Mouse (Mus musculus): ENCODE measurements around the gene Gm29666. TPM values are rescaled to one million over a fixed set of nuclear protein-coding genes. Genes with fewer than 3 reads are reported as not detected.

The Gm29666 gene
- under 1 TPM; 0.20 to 0.55 (median 0.35) TPM for total RNA-seq (2022)

GRCm38 (mm10) chr15:84919938-84920337 is at the start of gene Gm29666:
TSS of gene Gm29666 (minus strand) at chr15:84920038.
- DNase-seq: no peak

DNA sequence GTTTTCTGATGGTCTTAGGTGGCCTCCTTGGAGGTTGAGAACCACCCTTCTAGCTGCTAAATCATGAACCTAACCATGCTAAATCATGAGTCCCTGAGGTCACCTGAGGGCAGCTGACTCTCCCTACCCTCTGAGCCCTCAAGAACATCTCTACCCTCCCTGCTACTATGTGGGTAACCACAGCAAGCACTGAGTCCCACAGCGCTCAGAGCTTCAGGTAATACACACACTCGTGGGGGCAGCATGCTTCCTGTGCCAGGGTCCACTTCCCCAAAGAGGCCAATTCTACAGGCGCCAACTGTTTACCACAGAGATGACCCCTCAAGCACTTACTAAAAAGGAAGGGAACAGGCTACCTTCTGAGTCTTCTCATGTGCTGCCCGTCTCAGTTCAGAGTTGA is 48.7 kb upstream of the Gm29666 start:
- no peak for DNase-seq

GRCm38 (mm10) chr15:84965575-84966360 is 45.9 kb upstream of the Gm29666 start:
- DNase-seq: no peak

- no peak for DNase-seq
Observed at GRCm38 (mm10) chr15:84964771-84965170, 44.9 kb upstream of the Gm29666 start.

GRCm38 (mm10) chr15:84962518-84962917 is 42.7 kb upstream of the Gm29666 start:
- DNase-seq: no peak

- no peak for DNase-seq
Observed at GRCm38 (mm10) chr15:84960692-84961091, 40.9 kb upstream of the Gm29666 start.

DNA sequence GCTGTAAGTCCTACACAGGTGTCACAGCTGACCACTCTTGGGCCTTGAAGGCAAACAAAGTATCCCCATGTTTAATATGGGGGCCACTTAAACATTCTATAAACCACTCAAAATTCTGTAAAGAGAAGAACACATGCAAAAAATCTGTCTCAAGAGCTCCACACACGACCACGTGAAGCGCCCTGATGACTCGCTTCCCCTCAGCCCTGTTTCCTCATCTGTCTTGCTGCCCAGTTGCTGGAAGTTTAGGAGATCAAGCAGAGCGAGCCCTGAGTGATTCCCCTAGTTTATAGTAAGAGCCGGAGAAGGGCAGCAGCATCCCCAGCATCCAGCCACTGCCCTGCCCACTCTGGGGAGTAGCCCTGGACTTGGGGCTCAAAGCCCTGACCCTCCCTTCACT is 40.1 kb upstream of the Gm29666 start:
- DNase-seq: no peak

- peak; percentile 58 for DNase-seq
Observed at GRCm38 (mm10) chr15:84958331-84958730, 38.5 kb upstream of the Gm29666 start.

DNA sequence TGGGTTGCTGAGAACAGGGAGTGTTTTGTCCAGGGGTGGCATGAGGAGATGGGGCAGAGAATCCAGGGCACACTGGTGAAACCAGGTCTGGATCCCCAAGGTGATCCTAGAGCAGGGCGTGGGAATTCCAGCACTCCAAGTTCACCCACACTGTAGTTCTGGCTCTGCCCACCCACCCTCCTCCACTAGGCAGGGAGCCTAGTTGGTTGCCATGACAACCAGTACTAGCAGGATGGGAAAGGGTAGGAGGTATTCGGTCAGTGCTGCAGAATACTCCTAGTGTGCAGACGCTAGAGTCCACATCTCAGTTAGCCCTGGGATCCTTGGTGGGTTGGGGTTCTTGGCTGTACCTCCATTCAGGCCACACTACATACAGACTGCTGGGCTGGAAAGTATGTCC is 38.0 kb upstream of the Gm29666 start:
- no peak for DNase-seq

GRCm38 (mm10) chr15:84953259-84953658 is 33.4 kb upstream of the Gm29666 start:
- no peak for DNase-seq

- no peak for DNase-seq
Observed at GRCm38 (mm10) chr15:84950053-84950452, 30.2 kb upstream of the Gm29666 start.

GRCm38 (mm10) chr15:84948990-84949389 is 29.2 kb upstream of the Gm29666 start:
- no peak for DNase-seq

DNA sequence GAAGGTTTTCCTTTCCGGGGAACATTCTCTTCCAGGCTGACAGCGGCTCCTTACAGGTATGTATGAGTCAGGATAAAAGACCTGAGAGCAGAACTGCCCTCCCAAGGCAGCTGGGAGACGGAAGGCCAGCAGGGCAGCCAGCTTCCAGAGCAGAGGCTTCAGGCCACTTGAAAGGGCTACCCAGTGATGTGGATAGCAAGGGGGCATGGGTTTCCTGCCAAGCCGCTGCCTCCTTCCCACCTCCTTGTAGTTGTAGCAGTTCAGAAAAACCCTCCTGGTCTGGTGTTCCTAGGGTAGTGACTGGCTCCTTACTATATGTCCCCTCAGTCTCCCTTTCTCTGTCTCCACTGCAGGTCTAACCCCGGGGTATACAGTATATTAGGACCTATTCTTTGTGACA is 24.5 kb upstream of the Gm29666 start:
- no peak for DNase-seq

DNA sequence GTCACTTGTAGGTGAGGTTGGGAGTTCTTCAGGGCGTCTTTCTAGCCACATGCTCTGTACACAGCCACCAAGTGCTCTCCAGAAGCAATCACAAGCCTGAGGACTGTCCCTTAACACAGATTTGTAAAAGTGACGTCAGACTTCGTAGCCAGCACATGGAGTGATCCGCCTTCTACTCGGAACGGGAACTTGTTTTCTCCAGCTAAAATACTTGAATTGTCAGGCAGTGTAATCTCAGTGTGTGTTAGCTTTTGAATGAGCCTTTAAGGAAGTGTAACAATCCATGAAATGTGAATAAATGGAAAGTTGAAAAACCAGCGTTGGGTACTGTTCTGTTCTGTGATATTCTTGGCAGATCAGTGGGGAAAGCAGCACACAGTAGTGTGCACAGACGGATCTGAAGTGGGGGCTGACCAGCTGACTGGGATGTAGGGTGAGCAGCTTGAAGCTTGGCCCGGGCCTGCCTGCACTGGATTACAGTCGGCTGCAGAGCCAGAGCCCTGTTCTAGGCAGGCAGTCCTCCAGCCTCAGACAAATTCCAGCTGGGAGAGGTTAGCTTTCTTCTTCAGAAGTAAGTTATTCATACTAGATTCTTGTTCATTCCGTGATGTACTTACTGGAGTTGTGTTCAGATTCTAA is 22.9 kb upstream of the Gm29666 start:
- no peak for DNase-seq

DNA sequence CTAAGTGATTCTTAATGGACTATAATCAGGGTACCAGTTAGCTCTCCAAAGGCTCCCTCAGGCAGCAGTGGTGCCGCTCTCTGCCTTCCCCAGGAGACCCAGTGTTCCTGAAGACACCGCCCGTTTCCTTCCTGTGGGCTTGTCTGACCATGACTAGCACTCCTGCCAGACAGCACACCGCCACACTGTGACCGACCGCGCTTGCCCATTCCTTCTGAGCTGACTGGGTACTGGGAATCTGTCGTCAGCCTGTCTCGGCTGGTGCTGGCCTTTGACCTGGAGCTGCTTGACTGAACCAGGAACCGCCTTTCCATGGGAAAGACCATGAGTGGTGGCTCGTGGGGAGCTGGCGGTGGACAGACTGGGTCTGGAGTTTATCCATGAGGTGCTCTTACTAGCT is 20.3 kb upstream of the Gm29666 start:
- DNase-seq: no peak

GRCm38 (mm10) chr15:84934901-84935300 is 15.1 kb upstream of the Gm29666 start:
- no peak for DNase-seq

- no peak for DNase-seq
Observed at GRCm38 (mm10) chr15:84932351-84932750, 12.5 kb upstream of the Gm29666 start.

- DNase-seq: no peak
Observed at GRCm38 (mm10) chr15:84925495-84926018, 5.7 kb upstream of the Gm29666 start.

DNA sequence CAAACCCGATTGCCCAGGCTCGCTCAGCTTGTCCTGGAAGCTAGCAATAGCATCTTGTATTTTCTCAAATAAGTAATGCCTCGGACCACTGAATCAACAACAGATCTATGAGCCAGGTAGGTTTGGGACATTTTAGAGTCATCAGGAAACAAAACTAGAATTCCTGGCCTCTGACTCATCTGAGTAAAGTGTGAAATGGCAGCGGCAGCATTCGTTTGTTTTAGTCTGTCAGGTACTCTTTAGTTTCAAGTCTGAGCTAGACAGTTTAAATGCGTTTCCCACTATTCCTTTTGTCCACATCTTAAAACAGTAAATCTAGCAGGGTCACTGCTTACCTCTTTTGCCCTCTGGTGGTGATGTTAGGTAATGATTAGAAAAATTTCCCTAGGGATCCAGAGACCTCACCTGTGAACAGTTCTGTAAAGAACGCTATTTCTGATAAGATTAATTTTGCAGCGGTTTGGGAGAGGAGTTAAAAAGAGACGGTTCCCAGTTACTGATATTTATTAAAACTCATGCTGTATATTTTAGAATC is 5.0 kb upstream of the Gm29666 start:
- no peak for DNase-seq

- peak; percentile 35 for DNase-seq
Observed at GRCm38 (mm10) chr15:84923508-84924181, 3.8 kb upstream of the Gm29666 start.

DNA sequence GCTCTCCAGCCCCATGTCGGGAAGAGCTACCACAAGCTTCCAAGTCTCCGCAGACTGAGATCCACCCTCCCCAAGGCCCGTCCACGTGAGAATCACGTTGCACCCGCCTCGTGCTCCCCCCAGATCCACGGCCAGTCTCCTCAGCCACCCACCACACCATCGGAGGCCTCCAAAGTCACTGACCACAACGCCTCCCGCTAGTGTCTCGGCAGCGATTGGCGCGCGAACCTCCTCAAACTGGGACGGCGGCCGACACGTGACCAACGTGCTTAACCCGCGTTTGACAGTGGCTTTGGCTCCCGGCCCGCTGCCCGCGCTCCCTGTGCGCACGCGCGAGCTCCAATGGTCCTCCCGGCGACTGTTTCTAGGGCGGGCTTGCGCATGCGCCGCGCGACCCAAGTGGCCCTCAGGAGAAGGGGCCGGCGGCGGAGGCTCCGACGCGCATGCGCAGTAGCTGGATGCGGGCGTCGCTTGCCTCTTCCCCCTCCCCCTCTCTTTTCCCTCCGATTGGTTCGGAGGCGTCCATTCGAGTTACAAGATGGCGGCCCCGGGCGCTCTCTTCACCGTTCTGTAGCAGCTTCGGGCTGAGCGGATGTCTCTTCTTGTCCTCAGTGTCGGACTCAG is 3.2 kb upstream of the Gm29666 start, which contains the start of gene Nup50:
Gene Nup50, plus strand, starts transcription at position 528 of the 624 bp plus-strand sequence.
- DNase-seq: peak; percentile 99

- DNase-seq: no peak
Observed at GRCm38 (mm10) chr15:84913201-84913600, 6.6 kb downstream of the Gm29666 start.

Measured in adrenal gland, adult 8-10 months (tissue).